In the genomic region with DNA sequence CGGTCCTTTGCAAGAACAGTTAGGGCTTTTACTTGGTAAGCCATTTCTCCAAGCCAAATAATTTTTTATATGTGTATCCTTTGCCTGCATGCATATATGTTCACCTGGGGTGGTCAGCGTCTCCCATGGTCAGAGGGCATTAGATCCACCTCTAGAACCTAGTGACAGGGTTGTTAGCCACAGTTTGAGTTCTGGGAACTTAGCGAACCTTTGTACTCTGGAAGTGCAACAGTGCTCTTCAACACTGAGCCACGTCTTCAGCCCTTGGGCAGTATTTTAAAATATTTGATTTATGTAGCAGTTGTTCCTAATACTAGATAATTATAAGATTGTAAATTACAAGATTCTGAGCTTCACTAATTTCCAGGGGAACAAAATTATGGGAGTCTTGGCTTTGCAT, we compare ENCODE assay signal across 9 mouse cellular contexts. TPM values are rescaled to one million over a fixed set of nuclear protein-coding genes. Genes with fewer than 3 reads are reported as not detected.
DNase-seq lines count a peak whose midpoint lies in the region; ATAC-seq and TF ChIP-seq lines count a peak whose summit lies in the region.
"Had no signal": no experiment of that assay in that cellular context is flagged by ENCODE, and none has a peak within 500 bp of the region (broad histone marks: within the 10 kb centered on the region; RNA-seq: fewer than 3 reads in every experiment).

No protein-coding gene starts in this region.

- no peak overlapping the region for H3K4me2 ChIP-seq in embryonic facial prominence, embryonic 11.5 days (ENCODE audit: low read depth, low read length)
- H3K4me2 ChIP-seq in intestine, postnatal 0 days (replicated peaks; ENCODE audit: low read depth) = peak overlapping the region; percentile 72
- peak overlapping the region; percentile 68 for H3K4me2 ChIP-seq in midbrain, embryonic 11.5 days

- DNase-seq in heart, embryonic 10.5 days (ENCODE audit: low spot score) = no peak
- no peak for DNase-seq in heart, adult 9 months (ENCODE audit: low spot score in 2 of 2)
- no peak for DNase-seq in embryonic facial prominence, embryonic 11.5 days (ENCODE audit: low spot score)
- no peak for DNase-seq in midbrain, embryonic 11.5 days (ENCODE audit: low spot score, missing footprints)
- DNase-seq in natural killer cell, adult 2 months (ENCODE audit: low spot score in 2 of 2) = no peak
- DNase-seq in thymus, postnatal 25 days = no peak
- no peak for DNase-seq in thymus, postnatal 4 days
- DNase-seq: spleen, adult 18-20 months had no signal

- H3K36me3 ChIP-seq in heart, embryonic 10.5 days = peaks cover 26% of the 10 kb centered on the region
- no peaks in the 10 kb centered on the region; the same call in 1 of the 2 replicates for H3K36me3 ChIP-seq in embryonic facial prominence, embryonic 11.5 days (replicated peaks; ENCODE audit: control insufficient read depth, insufficient read depth, low read depth, low read length)
- H3K36me3 ChIP-seq in intestine, postnatal 0 days (ENCODE audit: control insufficient read depth, insufficient read depth) = peaks cover 23% of the 10 kb centered on the region
- peaks cover 15% of the 10 kb centered on the region for H3K36me3 ChIP-seq in midbrain, embryonic 11.5 days (ENCODE audit: control insufficient read depth, insufficient read depth, low read length)

- peaks cover 18% of the 10 kb centered on the region; the same call in 1 of the 2 replicates for H3K4me1 ChIP-seq in heart, embryonic 10.5 days
- no peaks in the 10 kb centered on the region for H3K4me1 ChIP-seq in embryonic facial prominence, embryonic 11.5 days (ENCODE audit: control insufficient read depth, insufficient read depth, low read length)
- H3K4me1 ChIP-seq in intestine, postnatal 0 days (replicated peaks; ENCODE audit: control insufficient read depth, insufficient read depth, low read length) = peaks cover 5% of the 10 kb centered on the region; the same call in 1 of the 2 replicates
- H3K4me1 ChIP-seq in midbrain, embryonic 11.5 days (ENCODE audit: control insufficient read depth, insufficient read depth, low read length) = peaks cover 7% of the 10 kb centered on the region

- 89% methylated on average over 4 of the region's 4 CpGs for WGBS in heart, embryonic 10.5 days
- WGBS in embryonic facial prominence, embryonic 11.5 days = 91% methylated on average over 4 of the region's 4 CpGs
- WGBS in intestine, postnatal 0 days = 71% methylated on average over 4 of the region's 4 CpGs
- WGBS in midbrain, embryonic 11.5 days = 84% methylated on average over 4 of the region's 4 CpGs

- no peak for TF ChIP-seq CTCF in intestine, postnatal 0 days (IDR thresholded peaks at IDR 0.05; ENCODE audit: low read depth)

- no peak for ATAC-seq in embryonic facial prominence, embryonic 11.5 days (replicated peaks; ENCODE audit: insufficient number of reproducible peaks, low FRiP score, low TSS enrichment, low read depth)
- no peak for ATAC-seq in intestine, postnatal 0 days
- no peak for ATAC-seq in midbrain, embryonic 11.5 days (ENCODE audit: low FRiP score)

- H3K9me3 ChIP-seq in heart, embryonic 10.5 days = no peaks in the 10 kb centered on the region
- no peaks in the 10 kb centered on the region for H3K9me3 ChIP-seq in embryonic facial prominence, embryonic 11.5 days (replicated peaks; ENCODE audit: control insufficient read depth, low read length)
- H3K9me3 ChIP-seq in intestine, postnatal 0 days (ENCODE audit: control insufficient read depth) = no peaks in the 10 kb centered on the region
- H3K9me3 ChIP-seq in midbrain, embryonic 11.5 days (ENCODE audit: control insufficient read depth, low read length) = no peaks in the 10 kb centered on the region

- peak overlapping the region; percentile 96 for H3K27ac ChIP-seq in heart, embryonic 10.5 days
- no peak overlapping the region for H3K27ac ChIP-seq in embryonic facial prominence, embryonic 11.5 days (replicated peaks; ENCODE audit: low read depth, low read length)
- peak overlapping the region; percentile 57; the same call in 1 of the 2 replicates for H3K27ac ChIP-seq in intestine, postnatal 0 days (ENCODE audit: low read depth, low read length)
- H3K27ac ChIP-seq in midbrain, embryonic 11.5 days (ENCODE audit: low read depth, low read length) = no peak overlapping the region

- peak overlapping the region; percentile 100; the same call in 1 of the 2 replicates for H3K4me3 ChIP-seq in heart, embryonic 10.5 days
- peak overlapping the region; percentile 91 for H3K4me3 ChIP-seq in embryonic facial prominence, embryonic 11.5 days (ENCODE audit: low read depth, low read length)
- no peak overlapping the region for H3K4me3 ChIP-seq in intestine, postnatal 0 days (ENCODE audit: low read depth, low read length)
- H3K4me3 ChIP-seq in midbrain, embryonic 11.5 days (ENCODE audit: low read depth, low read length) = peak overlapping the region; percentile 98; the same call in 1 of the 2 replicates

- no peak overlapping the region for H3K9ac ChIP-seq in embryonic facial prominence, embryonic 11.5 days (replicated peaks; ENCODE audit: low read length)
- H3K9ac ChIP-seq in intestine, postnatal 0 days (ENCODE audit: low read depth, low read length) = no peak overlapping the region
- H3K9ac ChIP-seq in midbrain, embryonic 11.5 days (ENCODE audit: low read length) = peak overlapping the region; percentile 86; the same call in 1 of the 2 replicates

- H3K27me3 ChIP-seq in heart, embryonic 10.5 days (ENCODE audit: insufficient read depth, poor library complexity, severe bottlenecking) = no peaks in the 10 kb centered on the region
- no peaks in the 10 kb centered on the region for H3K27me3 ChIP-seq in embryonic facial prominence, embryonic 11.5 days (ENCODE audit: control insufficient read depth, insufficient read depth, low read length)
- H3K27me3 ChIP-seq in intestine, postnatal 0 days (replicated peaks; ENCODE audit: control insufficient read depth, insufficient read depth, low read length) = no peaks in the 10 kb centered on the region
- H3K27me3 ChIP-seq in midbrain, embryonic 11.5 days (ENCODE audit: control insufficient read depth, insufficient read depth, low read length) = no peaks in the 10 kb centered on the region

RNA-seq across cellular contexts. Expression of gene Zfp655, which starts 0.9 kb away (rescaled TPM):
- polyA plus RNA-seq in heart, embryonic 10.5 days (2016; fragmentation: Nextera tagmentation; extraction: Ambion mirVana) = 32.5 and 38.0 TPM in 2 replicates
- 41.5 and 45.0 TPM in 2 replicates for polyA plus RNA-seq in embryonic facial prominence, embryonic 11.5 days (2014; fragmentation: Nextera tagmentation; extraction: Ambion mirVana)
- polyA plus RNA-seq in intestine, postnatal 0 days (2015; fragmentation: Nextera tagmentation; extraction: Ambion mirVana) = 32.3 and 35.9 TPM in 2 replicates
- 43.2 and 48.9 TPM in 2 replicates for polyA plus RNA-seq in midbrain, embryonic 11.5 days (2014; fragmentation: Nextera tagmentation; extraction: Ambion mirVana)

RNA-seq across cellular contexts. Expression of gene Zkscan5, which starts 26.3 kb away (rescaled TPM):
- polyA plus RNA-seq in heart, embryonic 10.5 days (2016; fragmentation: Nextera tagmentation; extraction: Ambion mirVana) = 10.9 and 11.8 TPM in 2 replicates
- polyA plus RNA-seq in embryonic facial prominence, embryonic 11.5 days (2014; fragmentation: Nextera tagmentation; extraction: Ambion mirVana) = 20.4 and 21.0 TPM in 2 replicates
- polyA plus RNA-seq in intestine, postnatal 0 days (2015; fragmentation: Nextera tagmentation; extraction: Ambion mirVana) = 4.1 and 4.6 TPM in 2 replicates
- 20.4 and 20.6 TPM in 2 replicates for polyA plus RNA-seq in midbrain, embryonic 11.5 days (2014; fragmentation: Nextera tagmentation; extraction: Ambion mirVana)

RNA-seq across cellular contexts. Expression of gene Zkscan14, which starts 29.0 kb away (rescaled TPM):
- 6.1 TPM in 2 replicates for polyA plus RNA-seq in heart, embryonic 10.5 days (2016; fragmentation: Nextera tagmentation; extraction: Ambion mirVana)
- polyA plus RNA-seq in embryonic facial prominence, embryonic 11.5 days (2014; fragmentation: Nextera tagmentation; extraction: Ambion mirVana) = 8.5 and 10.2 TPM in 2 replicates
- polyA plus RNA-seq in intestine, postnatal 0 days (2015; fragmentation: Nextera tagmentation; extraction: Ambion mirVana) = 6.4 and 9.8 TPM in 2 replicates
- 8.8 and 9.6 TPM in 2 replicates for polyA plus RNA-seq in midbrain, embryonic 11.5 days (2014; fragmentation: Nextera tagmentation; extraction: Ambion mirVana)

RNA-seq across cellular contexts. Expression of gene Atp5j2, which starts 38.8 kb away (rescaled TPM):
- polyA plus RNA-seq in heart, embryonic 10.5 days (2016; fragmentation: Nextera tagmentation; extraction: Ambion mirVana) = 717 and 837 TPM in 2 replicates
- polyA plus RNA-seq in embryonic facial prominence, embryonic 11.5 days (2014; fragmentation: Nextera tagmentation; extraction: Ambion mirVana) = 493 and 500 TPM in 2 replicates
- 765 and 832 TPM in 2 replicates for polyA plus RNA-seq in intestine, postnatal 0 days (2015; fragmentation: Nextera tagmentation; extraction: Ambion mirVana)
- 487 and 540 TPM in 2 replicates for polyA plus RNA-seq in midbrain, embryonic 11.5 days (2014; fragmentation: Nextera tagmentation; extraction: Ambion mirVana)

RNA-seq across cellular contexts. Expression of gene Zscan25, which starts 49.7 kb away (rescaled TPM):
- 0.16 and 0.33 TPM in 2 replicates for polyA plus RNA-seq in heart, embryonic 10.5 days (2016; fragmentation: Nextera tagmentation; extraction: Ambion mirVana)
- 0.42 and 0.70 TPM in 2 replicates for polyA plus RNA-seq in embryonic facial prominence, embryonic 11.5 days (2014; fragmentation: Nextera tagmentation; extraction: Ambion mirVana)
- 0.14 and 0.30 TPM in 2 replicates for polyA plus RNA-seq in intestine, postnatal 0 days (2015; fragmentation: Nextera tagmentation; extraction: Ambion mirVana)
- 0.61 and 1.0 TPM in 2 replicates for polyA plus RNA-seq in midbrain, embryonic 11.5 days (2014; fragmentation: Nextera tagmentation; extraction: Ambion mirVana)

Comparison
In these comparisons a context has a peak if more than half of its experiments do, and no peak if none do; other contexts are left out.
1. H3K27ac ChIP-seq: peak in heart, embryonic 10.5 days (single experiment) and intestine, postnatal 0 days (single experiment); none in embryonic facial prominence, embryonic 11.5 days (single experiment) and midbrain, embryonic 11.5 days (single experiment).